Mouse (Mus musculus) macrophage (primary cell): ENCODE measurements around the gene 1600002K03Rik. TPM values are rescaled to one million over a fixed set of nuclear protein-coding genes. Genes with fewer than 3 reads are reported as not detected.
"Not testable (repeated sequence)": the region's sequence is repeated elsewhere in the genome, so short reads cannot be mapped to it uniquely, and the experiment has no call there.

ENCODE experiments used
- H3K27ac ChIP-seq: fragments of 350-480 bp; formaldehyde crosslinking; 2 replicates; pipeline ENCODE4 v1.9.0; 2021
- H3K36me3 ChIP-seq: fragments of 350-480 bp; formaldehyde crosslinking; 2 replicates; pipeline ENCODE4 v1.9.0; 2021; ENCODE audit errors: inconsistent target
- H3K4me3 ChIP-seq: fragments of 350-480 bp; formaldehyde crosslinking; 2 replicates; pipeline ENCODE4 v1.9.0; 2021; ENCODE audit errors: inconsistent target
- H3K79me2 ChIP-seq: fragments of 350-480 bp; formaldehyde crosslinking; 2 replicates; pipeline ENCODE4 v1.9.0; 2021; ENCODE audit errors: inconsistent target
- WGBS: methylation state at CpG from one replicate; pipeline ENCODE4 v1.1.7; 2026; ENCODE audit warnings: inconsistent platforms; ENCODE audit not compliant: missing documents; 5-methylcytosine and 5-hydroxymethylcytosine counted together
- polyA plus RNA-seq: library from polyadenylated mRNA; stranded (reverse); fragments of 250-400 nt; gene quantifications from 3 replicates; pipeline ENCODE4 v1.2.4, GENCODE M21; 2018; ENCODE audit warnings: inconsistent platforms

The 1600002K03Rik gene
- polyA plus RNA-seq, 1 experiment from 2014 or later, result 4.4 TPM

- Histone ChIP-seq H3K27ac (peak overlapping the region; percentile 77), H3K36me3 (no peaks in the 10 kb centered on the region), H3K4me3 (peak overlapping the region; percentile 18; the same call in 1 of the 2 replicates), H3K79me2 (peaks cover 10% of the 10 kb centered on the region)
- WGBS, result 23% methylated on average over 41 of the region's 44 CpGs
Observed at GRCm38 (mm10) chr10:80164161-80164997, 8.4 kb upstream of the 1600002K03Rik start.

- WGBS, result 0% methylated on average over 17 of the region's 17 CpGs
- H3K36me3 ChIP-seq, result peaks cover 2% of the 10 kb centered on the region; the same call in 1 of the 2 replicates
- peak overlapping the region; percentile 48 for H3K27ac ChIP-seq
- H3K4me3 ChIP-seq, result peak overlapping the region; percentile 18; the same call in 1 of the 2 replicates
- H3K79me2 ChIP-seq, result peaks cover 16% of the 10 kb centered on the region
Observed at GRCm38 (mm10) chr10:80164998-80165344, 7.8 kb upstream of the 1600002K03Rik start.

GRCm38 (mm10) chr10:80165392-80166128 lies 7.2 kb upstream of the 1600002K03Rik start, which contains the start of gene Cirbp:
TSS of gene Cirbp (plus strand) at chr10:80165985.
- peaks cover 8% of the 10 kb centered on the region; the same call in 1 of the 2 replicates for H3K36me3 ChIP-seq
- peak within 1 kb of the TSS; percentile 18; the same call in 1 of the 2 replicates for H3K4me3 ChIP-seq
- WGBS, result 45% methylated on average over 20 of the region's 20 CpGs
- H3K27ac ChIP-seq, result peak within 1 kb of the TSS; percentile 51
- peaks cover 22% of the 10 kb centered on the region for H3K79me2 ChIP-seq

GRCm38 (mm10) chr10:80166136-80166535 lies 6.6 kb upstream of the 1600002K03Rik start:
- H3K4me3 ChIP-seq, result not testable (repeated sequence)
- 96% methylated on average over 4 of the region's 4 CpGs for WGBS
- Histone ChIP-seq H3K79me2 (peaks cover 27% of the 10 kb centered on the region), H3K36me3 (peaks cover 14% of the 10 kb centered on the region; the same call in 1 of the 2 replicates), H3K27ac (peak overlapping the region; percentile 15; the same call in 1 of the 2 replicates)

GRCm38 (mm10) chr10:80167460-80168037 lies 5.2 kb upstream of the 1600002K03Rik start:
- under 1% methylated on average over 52 of the region's 55 CpGs for WGBS
- H3K27ac ChIP-seq, result peak overlapping the region; percentile 51
- peaks cover 17% of the 10 kb centered on the region; the same call in 1 of the 2 replicates for H3K36me3 ChIP-seq
- peak overlapping the region; percentile 49; the same call in 1 of the 2 replicates for H3K4me3 ChIP-seq
- peaks cover 27% of the 10 kb centered on the region for H3K79me2 ChIP-seq

GRCm38 (mm10) chr10:80168038-80168661 lies 4.6 kb upstream of the 1600002K03Rik start:
- under 1% methylated on average over 48 of the region's 48 CpGs for WGBS
- Histone ChIP-seq H3K79me2 (peaks cover 27% of the 10 kb centered on the region), H3K4me3 (peak overlapping the region; percentile 49), H3K27ac (peak overlapping the region; percentile 27), H3K36me3 (peaks cover 17% of the 10 kb centered on the region; the same call in 1 of the 2 replicates)

GRCm38 (mm10) chr10:80169070-80169469 lies 3.7 kb upstream of the 1600002K03Rik start:
- Histone ChIP-seq H3K79me2 (peaks cover 27% of the 10 kb centered on the region), H3K27ac (no peak overlapping the region), H3K36me3 (peaks cover 17% of the 10 kb centered on the region; the same call in 1 of the 2 replicates), H3K4me3 (peak overlapping the region; percentile 49; the same call in 1 of the 2 replicates)
- 50% methylated on average over 1 of the region's 1 CpGs for WGBS

- no peak overlapping the region for H3K27ac ChIP-seq
- H3K36me3 ChIP-seq, result peaks cover 17% of the 10 kb centered on the region; the same call in 1 of the 2 replicates
- WGBS, result 93% methylated on average over 7 of the region's 7 CpGs
- no peak overlapping the region for H3K4me3 ChIP-seq
- H3K79me2 ChIP-seq, result peaks cover 27% of the 10 kb centered on the region
Observed at GRCm38 (mm10) chr10:80169651-80170050, 3.1 kb upstream of the 1600002K03Rik start.

GRCm38 (mm10) chr10:80170052-80170451 lies 2.7 kb upstream of the 1600002K03Rik start:
- Histone ChIP-seq H3K4me3 (no peak overlapping the region), H3K27ac (no peak overlapping the region), H3K36me3 (peaks cover 17% of the 10 kb centered on the region; the same call in 1 of the 2 replicates), H3K79me2 (peaks cover 27% of the 10 kb centered on the region)
- WGBS, result 94% methylated on average over 16 of the region's 16 CpGs

- Histone ChIP-seq H3K36me3 (peaks cover 17% of the 10 kb centered on the region; the same call in 1 of the 2 replicates), H3K79me2 (peaks cover 27% of the 10 kb centered on the region), H3K4me3 (no peak overlapping the region), H3K27ac (no peak overlapping the region)
- WGBS, result 95% methylated on average over 19 of the region's 19 CpGs
Observed at GRCm38 (mm10) chr10:80170601-80171021, 2.1 kb upstream of the 1600002K03Rik start.

- H3K27ac ChIP-seq, result no peak overlapping the region
- peaks cover 17% of the 10 kb centered on the region; the same call in 1 of the 2 replicates for H3K36me3 ChIP-seq
- 94% methylated on average over 15 of the region's 15 CpGs for WGBS
- H3K4me3 ChIP-seq, result no peak overlapping the region
- peaks cover 27% of the 10 kb centered on the region for H3K79me2 ChIP-seq
Observed at GRCm38 (mm10) chr10:80171252-80171651, 1.5 kb upstream of the 1600002K03Rik start.

- Histone ChIP-seq H3K4me3 (peak overlapping the region; percentile 45; the same call in 1 of the 2 replicates), H3K36me3 (peaks cover 17% of the 10 kb centered on the region; the same call in 1 of the 2 replicates), H3K27ac (peak overlapping the region; percentile 95), H3K79me2 (peaks cover 27% of the 10 kb centered on the region)
- 94% methylated on average over 41 of the region's 45 CpGs for WGBS
Observed at GRCm38 (mm10) chr10:80171760-80172526, 801 bp upstream of the 1600002K03Rik start.

GRCm38 (mm10) chr10:80173358-80173757 lies 614 bp downstream of the 1600002K03Rik start:
- 10% methylated on average over 11 of the region's 11 CpGs for WGBS
- Histone ChIP-seq H3K79me2 (peaks cover 27% of the 10 kb centered on the region), H3K36me3 (peaks cover 17% of the 10 kb centered on the region; the same call in 1 of the 2 replicates), H3K4me3 (peak overlapping the region; percentile 45), H3K27ac (peak overlapping the region; percentile 95)
